Mouse (Mus musculus) spleen, adult 2 months (tissue): ENCODE results near the gene Olfr644. TPM values are rescaled to one million over a fixed set of nuclear protein-coding genes. Genes with fewer than 3 reads are reported as not detected.

Source experiments
- DNase-seq, 2 experiments: peaks; one replicate each; pipeline versions ENCODE4 v3.0.0 to v3.0.0-alpha.2; 2012 to 2021; ENCODE audit warnings: low spot score in 2 of 2, low read depth in 1 of 2
- H3K27ac ChIP-seq: fragments of 200-500 bp; 2 replicates; pipeline ENCODE4 v1.5.1; 2012; ENCODE audit warnings: low read length, inconsistent platforms; ENCODE audit not compliant: insufficient read depth
- H3K27me3 ChIP-seq: fragments of 200-500 bp; 2 replicates; pipeline ENCODE4 v1.6.1; 2012; ENCODE audit warnings: mild to moderate bottlenecking, moderate library complexity, low read length, inconsistent platforms; ENCODE audit not compliant: control insufficient read depth, insufficient read depth
- H3K36me3 ChIP-seq: fragments of 200-500 bp; 2 replicates; pipeline ENCODE4 v1.6.1; 2012; ENCODE audit warnings: mild to moderate bottlenecking, low read length, inconsistent platforms; ENCODE audit not compliant: control insufficient read depth, insufficient read depth
- H3K4me1 ChIP-seq: fragments of 200-500 bp; 2 replicates; pipeline ENCODE4 v1.6.1; 2011; ENCODE audit warnings: inconsistent platforms; ENCODE audit not compliant: control insufficient read depth, insufficient read depth, insufficient read length
- H3K4me3 ChIP-seq: fragments of 200-500 bp; 2 replicates; pipeline ENCODE4 v1.5.1; 2011; ENCODE audit warnings: mild to moderate bottlenecking, inconsistent platforms; ENCODE audit not compliant: insufficient read depth, insufficient read length; ENCODE audit errors: extremely low read depth
- CTCF ChIP-seq: fragments of 200-500 bp; IDR thresholded peaks from 2 replicates; pipeline ENCODE4 v1.5.1; 2011; ENCODE audit warnings: mild to moderate bottlenecking, inconsistent platforms; ENCODE audit not compliant: insufficient read depth, insufficient read length, insufficient replicate concordance; ENCODE audit errors: extremely low read depth
- POLR2A ChIP-seq: fragments of 200-500 bp; IDR thresholded peaks from 2 replicates; pipeline ENCODE4 v1.6.1; 2011; ENCODE audit warnings: low read depth, low read length, inconsistent platforms
- WGBS: fragments of 180-500 bp; shearing (Covaris S2); methylation state at CpG from one replicate; pipeline ENCODE4 v1.1.7; 2018; 5-methylcytosine and 5-hydroxymethylcytosine counted together
- polyA plus RNA-seq: library from polyadenylated mRNA; depleted of rRNA; stranded (reverse); fragments of >200 nt; gene quantifications from 2 replicates; pipeline ENCODE4 v1.2.3, GENCODE M21; 2012; rRNA removed

Gene Olfr644
- polyA plus RNA-seq = not detected in 2 replicates

DNA sequence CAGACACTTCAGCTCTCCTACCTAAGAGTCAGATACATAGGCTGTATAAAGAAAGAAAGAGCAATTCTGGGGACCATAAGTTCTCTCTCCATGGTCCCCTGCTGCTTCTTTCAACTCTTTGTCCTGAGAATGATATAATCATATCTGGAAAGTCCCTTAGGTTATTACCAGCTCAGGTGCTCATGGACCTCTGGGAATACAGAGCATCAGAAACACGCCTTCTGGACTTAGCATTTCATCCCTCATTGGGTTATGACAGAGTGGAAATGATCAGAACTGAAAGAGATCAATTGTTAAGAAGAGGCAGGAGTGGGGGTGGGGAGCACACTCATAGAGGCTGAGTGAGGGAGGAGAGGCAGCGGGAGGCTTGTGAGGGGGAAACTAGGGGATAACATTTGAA lies at the start of gene Olfr644:
TSS of gene Olfr644 (minus strand) at position 101 of the 400 bp plus-strand sequence.
- no peaks in the 10 kb centered on the region for H3K4me1 ChIP-seq
- DNase-seq = no peak
- no peak within 1 kb of the TSS for H3K27ac ChIP-seq
- H3K36me3 ChIP-seq = no peaks in the 10 kb centered on the region
- TF ChIP-seq POLR2A (no peak), CTCF (no peak)
- 83% methylated on average over 2 of the region's 2 CpGs for WGBS
- H3K27me3 ChIP-seq = no peaks in the 10 kb centered on the region
- no peak within 1 kb of the TSS for H3K4me3 ChIP-seq

DNA sequence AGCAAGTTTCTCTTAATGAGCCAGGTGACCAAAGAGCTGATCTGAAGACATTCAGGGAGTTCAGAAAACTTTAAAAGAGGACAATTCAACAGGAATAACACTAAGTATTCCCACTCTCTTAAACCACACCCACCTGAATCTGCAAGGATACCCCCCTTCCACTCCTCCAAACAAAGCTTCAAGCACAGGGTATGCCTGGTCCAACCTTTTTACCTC lies 33.0 kb upstream of the Olfr644 start, which contains the start of gene Olfr646:
TSS of gene Olfr646 (plus strand) at position 117 of the 216 bp plus-strand sequence.
- TF ChIP-seq POLR2A (no peak), CTCF (no peak)
- no peak within 1 kb of the TSS for H3K27ac ChIP-seq
- no peak for DNase-seq
- no peak within 1 kb of the TSS for H3K4me3 ChIP-seq
- H3K4me1 ChIP-seq = no peaks in the 10 kb centered on the region
- no peaks in the 10 kb centered on the region for H3K27me3 ChIP-seq
- no peaks in the 10 kb centered on the region for H3K36me3 ChIP-seq

DNA sequence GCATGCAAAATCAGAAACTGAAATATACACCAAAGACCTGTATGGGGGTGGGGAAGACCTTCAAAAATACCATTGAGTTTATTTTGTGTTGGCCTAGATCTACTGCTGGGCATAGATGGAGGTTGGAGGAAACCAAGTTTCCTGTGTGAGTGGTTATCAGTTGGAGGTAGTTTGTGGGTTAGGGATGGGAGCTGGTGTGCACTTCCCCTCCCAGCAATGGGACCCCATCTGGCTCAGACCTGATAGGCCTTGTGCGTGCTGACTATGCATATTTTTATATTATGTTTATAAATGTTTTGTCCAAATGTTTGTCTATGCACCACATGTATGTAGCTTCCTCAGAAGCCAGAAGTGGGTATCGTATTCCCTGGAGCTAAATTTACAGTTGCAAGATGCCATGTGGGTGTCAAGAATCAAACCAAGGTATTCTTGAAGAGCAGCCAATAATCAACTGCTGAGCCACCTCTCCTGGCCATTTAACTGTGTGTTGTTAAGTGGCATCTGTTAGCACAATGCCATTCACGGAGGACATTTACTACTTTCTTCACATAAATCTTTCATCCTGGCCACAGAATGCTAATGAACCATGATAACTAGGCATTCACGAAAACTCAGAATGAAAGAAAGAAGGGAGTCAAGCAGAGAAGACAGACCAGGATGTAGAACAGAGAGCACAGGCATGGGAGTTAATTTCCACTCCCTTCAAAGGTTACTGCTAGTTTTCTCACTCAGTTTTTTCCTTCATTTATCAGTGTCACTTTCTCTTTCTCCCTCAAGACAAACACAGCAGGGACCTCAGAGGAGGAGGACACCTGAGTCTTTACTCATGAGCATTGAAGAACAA lies 32.5 kb upstream of the Olfr644 start:
- WGBS = 26% methylated on average over 4 of the region's 4 CpGs
- H3K4me1 ChIP-seq = no peaks in the 10 kb centered on the region
- TF ChIP-seq POLR2A (no peak), CTCF (no peak)
- no peaks in the 10 kb centered on the region for H3K27me3 ChIP-seq
- H3K36me3 ChIP-seq = no peaks in the 10 kb centered on the region
- DNase-seq = no peak
- H3K27ac ChIP-seq = no peak overlapping the region
- H3K4me3 ChIP-seq = no peak overlapping the region

DNA sequence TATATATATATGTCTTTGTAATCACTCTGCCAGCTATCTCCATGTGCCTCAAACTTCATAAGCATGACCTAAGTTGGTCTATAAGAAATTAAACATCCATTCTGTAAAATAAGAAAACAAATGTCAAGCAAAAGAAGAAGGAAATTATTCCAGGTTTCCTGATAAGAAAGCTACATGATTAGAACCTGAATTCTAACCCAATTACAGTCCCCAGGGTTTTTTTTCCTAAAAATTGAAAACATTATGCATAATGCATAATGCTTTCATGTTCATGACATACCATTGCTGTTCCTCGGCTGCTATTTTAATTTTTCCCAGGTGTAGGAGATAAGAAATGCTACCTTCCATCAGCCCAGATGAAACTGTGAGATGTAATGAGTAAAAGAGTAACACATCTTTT lies 13.7 kb upstream of the Olfr644 start, which contains the start of gene Olfr645:
TSS of gene Olfr645 (minus strand) at position 101 of the 400 bp plus-strand sequence.
- Histone ChIP-seq H3K27ac (no peak within 1 kb of the TSS), H3K27me3 (no peaks in the 10 kb centered on the region), H3K36me3 (no peaks in the 10 kb centered on the region), H3K4me3 (no peak within 1 kb of the TSS), H3K4me1 (no peaks in the 10 kb centered on the region)
- no peak for TF ChIP-seq POLR2A
- TF ChIP-seq CTCF = no peak
- WGBS = 85% methylated on average over 1 of the region's 1 CpGs
- no peak for DNase-seq

GRCm38 (mm10) chr7:104061345-104061744 lies 10.3 kb downstream of the Olfr644 start, which contains the start of gene 4930516K23Rik:
Gene 4930516K23Rik, minus strand, starts transcription at chr7:104061445.
- Histone ChIP-seq H3K27ac (no peak within 1 kb of the TSS), H3K27me3 (no peaks in the 10 kb centered on the region), H3K4me1 (no peaks in the 10 kb centered on the region), H3K4me3 (no peak within 1 kb of the TSS), H3K36me3 (no peaks in the 10 kb centered on the region)
- WGBS = 85% methylated on average over 2 of the region's 2 CpGs
- TF ChIP-seq POLR2A (no peak), CTCF (no peak)
- DNase-seq = no peak

GRCm38 (mm10) chr7:104059215-104059614 lies 12.5 kb downstream of the Olfr644 start:
- no peak overlapping the region for H3K27ac ChIP-seq
- DNase-seq = no peak
- TF ChIP-seq CTCF (no peak), POLR2A (no peak)
- H3K4me3 ChIP-seq = no peak overlapping the region
- no peaks in the 10 kb centered on the region for H3K36me3 ChIP-seq
- H3K4me1 ChIP-seq = no peaks in the 10 kb centered on the region
- H3K27me3 ChIP-seq = no peaks in the 10 kb centered on the region
- 92% methylated on average over 1 of the region's 1 CpGs for WGBS

GRCm38 (mm10) chr7:104052566-104052965 lies 19.1 kb downstream of the Olfr644 start, which contains the start of gene Olfr642:
Gene Olfr642, minus strand, starts transcription at chr7:104052666.
- no peak for TF ChIP-seq CTCF
- no peak for TF ChIP-seq POLR2A
- no peak for DNase-seq
- 78% methylated on average over 1 of the region's 1 CpGs for WGBS
- H3K36me3 ChIP-seq = no peaks in the 10 kb centered on the region
- H3K4me1 ChIP-seq = no peaks in the 10 kb centered on the region
- H3K4me3 ChIP-seq = no peak within 1 kb of the TSS
- H3K27me3 ChIP-seq = no peaks in the 10 kb centered on the region
- no peak within 1 kb of the TSS for H3K27ac ChIP-seq
